Comparison of ENCODE assay signal across 10 mouse cellular contexts in the genomic region with DNA sequence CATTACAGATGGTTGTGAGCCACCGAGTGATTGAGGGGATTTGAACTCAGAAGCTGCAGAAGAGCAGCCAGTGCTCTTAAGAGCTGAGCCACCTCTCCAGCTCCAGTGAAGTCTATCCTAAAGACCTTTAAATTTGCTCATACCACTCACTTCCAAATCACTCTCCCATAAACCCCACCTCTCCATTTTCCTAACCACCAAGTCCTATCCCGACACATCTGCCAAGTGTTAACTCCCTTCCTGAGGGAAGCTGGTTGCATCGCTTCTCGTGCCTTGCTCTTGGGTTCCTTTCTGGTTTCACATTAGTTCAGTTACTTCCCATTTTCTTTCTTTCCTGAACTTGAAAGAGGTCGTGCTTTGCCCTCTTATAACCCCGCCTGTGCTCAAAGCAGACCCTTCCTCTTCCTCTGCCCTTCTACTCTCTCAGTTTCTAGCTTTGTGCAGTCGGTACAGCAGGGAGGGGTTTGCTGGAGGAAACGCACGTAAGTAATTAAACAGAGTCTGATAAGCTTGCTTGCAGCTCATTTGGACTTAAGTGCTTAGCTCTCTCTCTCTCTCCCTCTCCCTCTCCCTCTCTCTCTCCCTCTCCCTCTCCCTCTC.
DNase-seq lines count a peak whose midpoint lies in the region; ATAC-seq and TF ChIP-seq lines count a peak whose summit lies in the region.
"Had no signal": no experiment of that assay in that cellular context is flagged by ENCODE, and none has a peak within 500 bp of the region (broad histone marks: within the 10 kb centered on the region; RNA-seq: fewer than 3 reads in every experiment).

No protein-coding gene starts in this region.

- no peaks in the 10 kb centered on the region for H3K27me3 ChIP-seq in forebrain, embryonic 11.5 days (ENCODE audit: control insufficient read depth, insufficient read depth, low read length)
- no peaks in the 10 kb centered on the region for H3K27me3 ChIP-seq in forebrain, embryonic 12.5 days
- H3K27me3 ChIP-seq in liver, adult 2 months (ENCODE audit: control insufficient read depth, insufficient read depth, low read length): no peaks in the 10 kb centered on the region
- H3K27me3 ChIP-seq in embryonic facial prominence, embryonic 13.5 days: no peaks in the 10 kb centered on the region
- H3K27me3 ChIP-seq: midbrain, embryonic 12.5 days had no signal

- H3K27ac ChIP-seq in forebrain, embryonic 11.5 days (ENCODE audit: low read depth, low read length): no peak overlapping the region
- H3K27ac ChIP-seq in forebrain, embryonic 12.5 days: no peak overlapping the region
- H3K27ac ChIP-seq in liver, adult 2 months (replicated peaks; ENCODE audit: insufficient read depth, low read depth, low read length): no peak overlapping the region; the same call in 1 of the 2 replicates
- no peak overlapping the region for H3K27ac ChIP-seq in embryonic facial prominence, embryonic 13.5 days
- H3K27ac ChIP-seq: hindbrain, embryonic 14.5 days; midbrain, embryonic 12.5 days had no signal

- ATAC-seq in forebrain, embryonic 11.5 days (replicated peaks; ENCODE audit: low FRiP score): 0 out of 2 replicates have a peak, but pooled peaks have one; percentile 30
- ATAC-seq in forebrain, embryonic 12.5 days (ENCODE audit: low FRiP score): no peak
- no peak for ATAC-seq in embryonic facial prominence, embryonic 13.5 days (ENCODE audit: insufficient number of reproducible peaks, insufficient read depth, low FRiP score, low TSS enrichment, low read depth)
- ATAC-seq in megakaryocyte, adult 5-6 weeks (ENCODE audit: poor library complexity, severe bottlenecking): peak; percentile 87

- no peaks in the 10 kb centered on the region for H3K36me3 ChIP-seq in forebrain, embryonic 11.5 days (ENCODE audit: control insufficient read depth, insufficient read depth, low read length)
- H3K36me3 ChIP-seq in forebrain, embryonic 12.5 days (replicated peaks): no peaks in the 10 kb centered on the region
- H3K36me3 ChIP-seq in liver, adult 2 months (ENCODE audit: control insufficient read depth, insufficient read depth, low read length): no peaks in the 10 kb centered on the region
- H3K36me3 ChIP-seq in embryonic facial prominence, embryonic 13.5 days: no peaks in the 10 kb centered on the region
- H3K36me3 ChIP-seq: midbrain, embryonic 12.5 days had no signal

- 45% methylated on average over 9 of the region's 9 CpGs for WGBS in forebrain, embryonic 11.5 days
- 39% methylated on average over 9 of the region's 9 CpGs for WGBS in forebrain, embryonic 12.5 days
- 40% methylated on average over 9 of the region's 9 CpGs for WGBS in liver, adult 2 months
- WGBS in embryonic facial prominence, embryonic 13.5 days: 32% methylated on average over 9 of the region's 9 CpGs

- no peak for DNase-seq in forebrain, embryonic 11.5 days (ENCODE audit: low spot score)
- peak; percentile 37 for DNase-seq in liver, adult 2 months (ENCODE audit: extremely low read depth, low read depth, low spot score)
- no peak for DNase-seq in liver
- no peak for DNase-seq in Muller cell, postnatal 12 days (ENCODE audit: inconsistent ontology term)
- no peak for DNase-seq in adrenal gland, adult 18-20 months (ENCODE audit: low spot score in 2 of 2)

- no peaks in the 10 kb centered on the region for H3K79me2 ChIP-seq in liver, adult 2 months (ENCODE audit: control insufficient read depth, insufficient read depth, low read length)

- no peak overlapping the region for H3K9ac ChIP-seq in forebrain, embryonic 11.5 days (ENCODE audit: low read length)
- no peak overlapping the region for H3K9ac ChIP-seq in forebrain, embryonic 12.5 days
- no peak overlapping the region for H3K9ac ChIP-seq in liver, adult 2 months (ENCODE audit: low read depth, low read length)
- no peak overlapping the region for H3K9ac ChIP-seq in embryonic facial prominence, embryonic 13.5 days
- H3K9ac ChIP-seq: hindbrain, embryonic 14.5 days; midbrain, embryonic 12.5 days had no signal

- H3K9me3 ChIP-seq in forebrain, embryonic 11.5 days (ENCODE audit: control insufficient read depth, low read length): no peaks in the 10 kb centered on the region
- no peaks in the 10 kb centered on the region for H3K9me3 ChIP-seq in forebrain, embryonic 12.5 days
- H3K9me3 ChIP-seq in embryonic facial prominence, embryonic 13.5 days: no peaks in the 10 kb centered on the region
- H3K9me3 ChIP-seq: midbrain, embryonic 12.5 days had no signal

- TF ChIP-seq CTCF in liver, adult 2 months (IDR thresholded peaks at IDR 0.05; ENCODE audit: low read depth, low read length): no peak

- no peak overlapping the region for H3K4me2 ChIP-seq in forebrain, embryonic 11.5 days (ENCODE audit: low read depth, low read length, severe bottlenecking)
- no peak overlapping the region for H3K4me2 ChIP-seq in forebrain, embryonic 12.5 days
- peak overlapping the region; percentile 44 for H3K4me2 ChIP-seq in embryonic facial prominence, embryonic 13.5 days
- H3K4me2 ChIP-seq: hindbrain, embryonic 14.5 days; midbrain, embryonic 12.5 days had no signal

- H3K4me3 ChIP-seq in forebrain, embryonic 11.5 days (ENCODE audit: low read depth, low read length): no peak overlapping the region
- no peak overlapping the region for H3K4me3 ChIP-seq in forebrain, embryonic 12.5 days (replicated peaks)
- no peak overlapping the region for H3K4me3 ChIP-seq in liver, adult 2 months (ENCODE audit: insufficient read depth, low read depth, low read length)
- H3K4me3 ChIP-seq in embryonic facial prominence, embryonic 13.5 days: no peak overlapping the region
- H3K4me3 ChIP-seq: midbrain, embryonic 12.5 days had no signal

- TF ChIP-seq POLR2A in liver, adult 2 months (IDR thresholded peaks at IDR 0.05; ENCODE audit: extremely low read depth, insufficient read depth, low read length): no peak

- H3K4me1 ChIP-seq in forebrain, embryonic 11.5 days (replicated peaks; ENCODE audit: control insufficient read depth, insufficient read depth, low read length): peaks cover 7% of the 10 kb centered on the region; the same call in 1 of the 2 replicates
- H3K4me1 ChIP-seq in forebrain, embryonic 12.5 days: peaks cover 5% of the 10 kb centered on the region; the same call in 1 of the 2 replicates
- no peaks in the 10 kb centered on the region for H3K4me1 ChIP-seq in liver, adult 2 months (ENCODE audit: control insufficient read depth, insufficient read depth, low read length)
- peaks cover 11% of the 10 kb centered on the region; the same call in 1 of the 2 replicates for H3K4me1 ChIP-seq in embryonic facial prominence, embryonic 13.5 days

Comparison
In these comparisons a context has a peak if more than half of its experiments do, and no peak if none do; other contexts are left out.
1. ATAC-seq: peak in forebrain, embryonic 11.5 days (single experiment) and megakaryocyte, adult 5-6 weeks (single experiment); none in forebrain, embryonic 12.5 days (single experiment) and embryonic facial prominence, embryonic 13.5 days (single experiment).